ENCODE assay signal across 7 mouse cellular contexts in the genomic region with DNA sequence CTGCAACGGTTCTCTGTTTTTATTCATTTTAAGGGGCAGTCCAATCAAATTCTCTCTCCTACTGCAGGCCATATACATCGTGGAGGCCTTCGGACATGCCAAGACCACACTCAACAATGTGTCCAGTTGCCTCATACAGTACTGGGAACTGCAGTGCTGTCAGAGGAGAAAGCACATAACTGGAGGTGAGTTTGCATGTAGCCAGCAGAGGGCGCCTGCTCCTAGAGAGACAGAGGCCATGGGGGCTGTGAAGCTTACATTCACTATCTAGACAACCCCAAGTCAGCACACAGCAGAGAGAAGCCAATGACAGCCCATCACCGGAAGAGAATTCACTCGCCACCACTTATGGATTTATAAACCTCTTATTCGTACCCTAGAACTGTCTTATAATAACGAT.
A peak's percentile ranks its signal among the peaks of the same experiment; 100 is the strongest.
DNase-seq lines count a peak whose midpoint lies in the region; ATAC-seq and TF ChIP-seq lines count a peak whose summit lies in the region.

No protein-coding gene starts in this region.

- no peaks in the 10 kb centered on the region for H3K27me3 ChIP-seq in midbrain, embryonic 10.5 days (ENCODE audit: low read depth, poor library complexity, severe bottlenecking)
- H3K27me3 ChIP-seq in midbrain, embryonic 16.5 days (ENCODE audit: control insufficient read depth, insufficient read depth, low read depth, low read length) = no peaks in the 10 kb centered on the region
- H3K27me3 ChIP-seq in hindbrain, embryonic 14.5 days (ENCODE audit: control insufficient read depth, insufficient read depth, low read length) = no peaks in the 10 kb centered on the region
- H3K27me3 ChIP-seq in limb, embryonic 14.5 days (ENCODE audit: control insufficient read depth, insufficient read depth, low read length) = no peaks in the 10 kb centered on the region

- no peaks in the 10 kb centered on the region for H3K4me1 ChIP-seq in midbrain, embryonic 10.5 days
- H3K4me1 ChIP-seq in midbrain, embryonic 16.5 days (ENCODE audit: control insufficient read depth, insufficient read depth, low read length) = no peaks in the 10 kb centered on the region
- H3K4me1 ChIP-seq in hindbrain, embryonic 14.5 days (replicated peaks; ENCODE audit: control insufficient read depth, insufficient read depth, low read length) = no peaks in the 10 kb centered on the region
- H3K4me1 ChIP-seq in limb, embryonic 14.5 days (ENCODE audit: control insufficient read depth, insufficient read depth, low read length) = no peaks in the 10 kb centered on the region
- H3K4me1 ChIP-seq in olfactory bulb, adult 2 months (ENCODE audit: control insufficient read depth, insufficient read depth, low read length) = peaks cover 4% of the 10 kb centered on the region; the same call in 1 of the 2 replicates

- no peak overlapping the region for H3K9ac ChIP-seq in midbrain, embryonic 16.5 days (ENCODE audit: low read depth, low read length)
- no peak overlapping the region for H3K9ac ChIP-seq in hindbrain, embryonic 14.5 days
- H3K9ac ChIP-seq in limb, embryonic 14.5 days (ENCODE audit: low read depth, low read length, severe bottlenecking) = no peak overlapping the region

- WGBS in midbrain, embryonic 10.5 days = 42% methylated on average over 8 of the region's 8 CpGs
- WGBS in midbrain, embryonic 16.5 days = 35% methylated on average over 8 of the region's 8 CpGs
- WGBS in hindbrain, embryonic 14.5 days = 43% methylated on average over 8 of the region's 8 CpGs
- WGBS in limb, embryonic 14.5 days = 28% methylated on average over 8 of the region's 8 CpGs
- 40% methylated on average over 8 of the region's 8 CpGs for WGBS in olfactory bulb, adult 2 months

- H3K4me3 ChIP-seq in midbrain, embryonic 10.5 days = no peak overlapping the region
- no peak overlapping the region for H3K4me3 ChIP-seq in midbrain, embryonic 16.5 days (ENCODE audit: low read depth, low read length)
- no peak overlapping the region for H3K4me3 ChIP-seq in hindbrain, embryonic 14.5 days (replicated peaks; ENCODE audit: low read length)
- no peak overlapping the region for H3K4me3 ChIP-seq in limb, embryonic 14.5 days (replicated peaks; ENCODE audit: low read length)
- H3K4me3 ChIP-seq in olfactory bulb, adult 2 months (ENCODE audit: insufficient read depth, low read depth, low read length) = no peak overlapping the region

- no peak overlapping the region for H3K4me2 ChIP-seq in midbrain, embryonic 16.5 days (ENCODE audit: low read length)
- no peak overlapping the region for H3K4me2 ChIP-seq in hindbrain, embryonic 14.5 days (replicated peaks)
- H3K4me2 ChIP-seq in limb, embryonic 14.5 days (replicated peaks; ENCODE audit: low read depth, low read length, severe bottlenecking) = no peak overlapping the region

- no peak for ATAC-seq in midbrain, embryonic 16.5 days
- peak; percentile 28; the same call in 1 of the 2 replicates for ATAC-seq in hindbrain, embryonic 14.5 days (ENCODE audit: low FRiP score)
- no peak; the same call in 1 of the 2 replicates for ATAC-seq in limb, embryonic 14.5 days (ENCODE audit: low FRiP score, low read depth)

- H3K27ac ChIP-seq in midbrain, embryonic 10.5 days (replicated peaks) = no peak overlapping the region
- H3K27ac ChIP-seq in midbrain, embryonic 16.5 days (ENCODE audit: low read length) = no peak overlapping the region
- H3K27ac ChIP-seq in hindbrain, embryonic 14.5 days = no peak overlapping the region
- no peak overlapping the region for H3K27ac ChIP-seq in limb, embryonic 14.5 days (replicated peaks; ENCODE audit: low read depth, low read length)
- H3K27ac ChIP-seq in olfactory bulb, adult 2 months (ENCODE audit: insufficient read depth, low read depth, low read length) = no peak overlapping the region

- H3K9me3 ChIP-seq in midbrain, embryonic 10.5 days (replicated peaks) = no peaks in the 10 kb centered on the region
- H3K9me3 ChIP-seq in midbrain, embryonic 16.5 days (replicated peaks; ENCODE audit: control insufficient read depth, low read length, poor library complexity, severe bottlenecking) = no peaks in the 10 kb centered on the region
- no peaks in the 10 kb centered on the region for H3K9me3 ChIP-seq in hindbrain, embryonic 14.5 days (ENCODE audit: control insufficient read depth, low read length)
- no peaks in the 10 kb centered on the region for H3K9me3 ChIP-seq in limb, embryonic 14.5 days (ENCODE audit: control insufficient read depth, low read length)

- TF ChIP-seq POLR2A in limb, embryonic 14.5 days (IDR thresholded peaks at IDR 0.05; ENCODE audit: borderline replicate concordance, extremely low read depth, insufficient read depth, insufficient read length) = no peak
- no peak for TF ChIP-seq POLR2A in olfactory bulb, adult 2 months (IDR thresholded peaks at IDR 0.05; ENCODE audit: insufficient read depth, low read depth, low read length)

- peak; percentile 46; the same call in 1 of the 2 replicates for TF ChIP-seq CTCF in olfactory bulb, adult 2 months (IDR thresholded peaks at IDR 0.05; ENCODE audit: insufficient read depth, low read depth, low read length)

- DNase-seq in midbrain, embryonic 10.5 days (ENCODE audit: low spot score) = peak; percentile 61
- peak; percentile 74 for DNase-seq in ZHBTc4 (ENCODE audit: low read depth, low spot score)
- peak; percentile 54 for DNase-seq in embryo, embryonic 11.5 days (ENCODE audit: low read depth, low spot score)
- peak; percentile 73 for DNase-seq in hindbrain, embryonic 14.5 days (ENCODE audit: low spot score)
- DNase-seq in limb, embryonic 14.5 days (ENCODE audit: low spot score) = peak; percentile 53

- H3K36me3 ChIP-seq in midbrain, embryonic 10.5 days = no peaks in the 10 kb centered on the region
- H3K36me3 ChIP-seq in midbrain, embryonic 16.5 days (ENCODE audit: control insufficient read depth, insufficient read depth, low read length) = peaks cover 4% of the 10 kb centered on the region; the same call in 1 of the 2 replicates
- peaks cover 16% of the 10 kb centered on the region; the same call in 1 of the 2 replicates for H3K36me3 ChIP-seq in hindbrain, embryonic 14.5 days (replicated peaks; ENCODE audit: control insufficient read depth, insufficient read depth)
- no peaks in the 10 kb centered on the region for H3K36me3 ChIP-seq in limb, embryonic 14.5 days (ENCODE audit: control insufficient read depth, insufficient read depth, low read length)
